Mouse (Mus musculus) CH12.LX (cell line): Measurements from ENCODE around the gene Zswim1. TPM values are rescaled to one million over a fixed set of nuclear protein-coding genes. Genes with fewer than 3 reads are reported as not detected.
"Not testable (repeated sequence)": the region's sequence is repeated elsewhere in the genome, so short reads cannot be mapped to it uniquely, and the experiment has no call there.

Experiments
- DNase-seq: peaks from one replicate; pipeline ENCODE4 v3.0.0-alpha.2; 2013; ENCODE audit errors: extremely low read depth
- H3K27ac ChIP-seq: 2 replicates; pipeline ENCODE4 v1.5.1; 2012; ENCODE audit warnings: low read depth, mild to moderate bottlenecking, control low read depth, moderate library complexity; ENCODE audit not compliant: insufficient read depth
- H3K27me3 ChIP-seq: replicated peaks from 2 replicates; pipeline ENCODE3; 2012; ENCODE audit warnings: inconsistent platforms
- H3K36me3 ChIP-seq, 2 experiments: replicated peaks in 1 of 2; 2 replicates each; pipeline versions ENCODE3 to v1.6.1; 2012; ENCODE audit warnings: inconsistent platforms in 1 of 2, low read length in 1 of 2, mild to moderate bottlenecking in 1 of 2, mixed read lengths in 1 of 2, moderate library complexity in 1 of 2; ENCODE audit not compliant: control insufficient read depth in 1 of 2, insufficient read depth in 1 of 2
- H3K4me1 ChIP-seq, 2 experiments: 2 replicates each; pipeline ENCODE4 v1.6.1; 2012; ENCODE audit warnings: inconsistent platforms in 1 of 2, moderate library complexity in 1 of 2; ENCODE audit not compliant: insufficient read depth in 2 of 2, control insufficient read depth in 1 of 2
- H3K4me2 ChIP-seq: 2 replicates; pipeline ENCODE4 v1.6.1; 2012; ENCODE audit warnings: low read depth, mild to moderate bottlenecking, control low read depth; ENCODE audit not compliant: poor library complexity, insufficient read depth, severe bottlenecking
- H3K4me3 ChIP-seq, 3 experiments: fragments of 150-350 bp in 1 of 3; sonication (generic) in 1 of 3; replicated peaks in 1 of 3; 2 replicates each; pipeline versions ENCODE3 to v1.5.1; 2011 to 2012; ENCODE audit warnings: low read depth in 2 of 3, low read length in 2 of 3, mild to moderate bottlenecking in 2 of 3, moderate library complexity in 2 of 3, control low read depth in 1 of 3, improper control_type of control experiment in 1 of 3, inconsistent platforms in 1 of 3, mixed read lengths in 1 of 3; ENCODE audit not compliant: poor library complexity in 1 of 3
- H3K79me2 ChIP-seq: replicated peaks from 2 replicates; pipeline ENCODE4 v1.6.1; 2012; ENCODE audit warnings: mild to moderate bottlenecking, moderate library complexity; ENCODE audit not compliant: control insufficient read depth, poor library complexity, insufficient read depth, severe bottlenecking; ENCODE audit errors: extremely low read depth
- H3K9ac ChIP-seq: 2 replicates; pipeline ENCODE4 v1.6.1; 2012; ENCODE audit warnings: low read depth, mild to moderate bottlenecking, control low read depth, moderate library complexity; ENCODE audit not compliant: insufficient read depth
- H3K9me3 ChIP-seq: replicated peaks from 2 replicates; pipeline ENCODE3; 2012; ENCODE audit warnings: low read length, inconsistent platforms, mixed read lengths
- ELF1 ChIP-seq: IDR thresholded peaks from 2 replicates; pipeline ENCODE4 v1.6.1; 2014; ENCODE audit warnings: low read depth, mild to moderate bottlenecking, inconsistent platforms, low read length, improper control_type of control experiment
- ETS1 ChIP-seq: conservative IDR thresholded peaks from 2 replicates; pipeline ENCODE4 v1.6.1; 2012; ENCODE audit warnings: low read depth, mild to moderate bottlenecking, inconsistent platforms, low read length, improper control_type of control experiment, moderate library complexity
- JUND ChIP-seq: conservative IDR thresholded peaks from 2 replicates; pipeline ENCODE4 v1.6.1; 2011; ENCODE audit warnings: low read depth, low read length, improper control_type of control experiment
- MAFK ChIP-seq: IDR thresholded peaks from 2 replicates; pipeline ENCODE4 v1.6.1; 2011; ENCODE audit warnings: low read length, improper control_type of control experiment; ENCODE audit not compliant: insufficient replicate concordance
- MAX ChIP-seq: IDR thresholded peaks from 2 replicates; pipeline ENCODE4 v1.6.1; 2011; ENCODE audit warnings: low read length, improper control_type of control experiment
- NELFE ChIP-seq: IDR thresholded peaks from 2 replicates; pipeline ENCODE4 v1.6.1; 2011; ENCODE audit warnings: low read depth, low read length, improper control_type of control experiment
- RAD21 ChIP-seq: IDR thresholded peaks from 2 replicates; pipeline ENCODE4 v1.6.1; 2011; ENCODE audit warnings: low read depth, mild to moderate bottlenecking, low read length, improper control_type of control experiment, moderate library complexity
- TBP ChIP-seq: conservative IDR thresholded peaks from 2 replicates; pipeline ENCODE4 v1.6.1; 2011; ENCODE audit warnings: low read depth, low read length, improper control_type of control experiment
- TCF12 ChIP-seq: IDR thresholded peaks from 2 replicates; pipeline ENCODE4 v1.6.1; 2014; ENCODE audit warnings: low read depth, mild to moderate bottlenecking, inconsistent platforms, low read length, improper control_type of control experiment
- USF1 ChIP-seq: IDR thresholded peaks from 2 replicates; pipeline ENCODE4 v1.6.1; 2014; ENCODE audit warnings: low read depth, mild to moderate bottlenecking, inconsistent platforms, low read length, improper control_type of control experiment
- ZMIZ1 ChIP-seq: IDR thresholded peaks from 2 replicates; pipeline ENCODE4 v1.6.1; 2012; ENCODE audit warnings: low read depth, mild to moderate bottlenecking, inconsistent platforms, low read length, improper control_type of control experiment
- dilution Hi-C: fragments of 300-500 bp; cut with MboI; formaldehyde crosslinking; loops from 2 replicates; pipeline ENCODE4 v1.14.3; 2020; ENCODE audit warnings: low sequenced_read_pairs; ENCODE audit not compliant: extremely low pct_unique_long_range_greater_than_20kb, extremely low pct_ligation_motif_present
- in situ Hi-C: fragments of 300-500 bp; cut with MboI; formaldehyde crosslinking; loops from 3 replicates; pipeline ENCODE4 v1.14.3; 2019; ENCODE audit warnings: low sequenced_read_pairs, low pct_ligation_motif_present, low pct_unique_long_range_greater_than_20kb, mixed read lengths
- polyA plus RNA-seq: library from polyadenylated mRNA; unstranded; fragments of >175 nt; gene quantifications from 2 replicates; pipeline ENCODE4 v1.2.1, GENCODE M21; 2012; ENCODE audit warnings: low read depth; ENCODE audit not compliant: insufficient read length
- total RNA-seq, 2 experiments: library from RNA; depleted of rRNA; stranded (reverse); fragments of 300-350 nt in 1 of 2; fragments of >200 nt in 1 of 2; gene quantifications; 2 replicates each; pipeline ENCODE4 v1.2.3; 2012 to 2014

Zswim1 gene
- total and polyA plus RNA-seq, 3 experiments = 5.3 to 13.8 (median 9.5) TPM

GRCm38 (mm10) chr2:164873621-164874020 lies 51.1 kb downstream of the Zswim1 start:
- no peak overlapping the region for H3K4me3 ChIP-seq
- no peak overlapping the region for H3K27ac ChIP-seq
- no peak overlapping the region for H3K9ac ChIP-seq
- H3K27me3 ChIP-seq = no peaks in the 10 kb centered on the region
- no peak for DNase-seq
- dilution Hi-C loops = no loop called here
- in situ Hi-C loops = no loop called here
- H3K79me2 ChIP-seq = no peaks in the 10 kb centered on the region
- no peak overlapping the region for H3K4me2 ChIP-seq
- peaks cover 0 to 4% of the 10 kb centered on the region in 2 experiments for H3K36me3 ChIP-seq
- peaks cover 16% of the 10 kb centered on the region for H3K9me3 ChIP-seq
- H3K4me1 ChIP-seq = peaks cover 0 to 9% of the 10 kb centered on the region in 2 experiments; a peak in 2 of 4 replicates
- no peak for TF ChIP-seq ZMIZ1
- TF ChIP-seq NELFE = no peak
- TF ChIP-seq RAD21 = no peak
- no peak for TF ChIP-seq JUND
- TF ChIP-seq, all 38 proteins: peak for 0

GRCm38 (mm10) chr2:164874239-164874769 lies 51.8 kb downstream of the Zswim1 start:
- Histone ChIP-seq H3K4me2 (no peak overlapping the region), H3K27me3 (no peaks in the 10 kb centered on the region), H3K36me3 (peaks cover 0 to 4% of the 10 kb centered on the region in 2 experiments), H3K79me2 (no peaks in the 10 kb centered on the region), H3K4me3 (no peak overlapping the region), H3K9ac (no peak overlapping the region), H3K4me1 (peaks cover 0 to 5% of the 10 kb centered on the region in 2 experiments; a peak in 2 of 4 replicates), H3K9me3 (peaks cover 11% of the 10 kb centered on the region), H3K27ac (no peak overlapping the region)
- TF ChIP-seq MAX (no peak), TCF12 (no peak), ELF1 (no peak), ETS1 (no peak), TBP (no peak), MAFK (no peak), USF1 (no peak)
- in situ Hi-C loops = no loop called here
- no peak for DNase-seq
- dilution Hi-C loops = no loop called here

GRCm38 (mm10) chr2:164875648-164876047 lies 53.2 kb downstream of the Zswim1 start:
- H3K9me3 ChIP-seq, H3K36me3 ChIP-seq, H3K27ac ChIP-seq, H3K9ac ChIP-seq, H3K4me3 ChIP-seq, H3K27me3 ChIP-seq, H3K4me2 ChIP-seq, H3K4me1 ChIP-seq, H3K79me2 ChIP-seq, dilution Hi-C loops, DNase-seq: not testable (repeated sequence)
- in situ Hi-C loops = loop anchor here (5.0 kb wide), 1 partner anchor 43 kb away; the partner anchor contains the start of genes Ctsa and Neurl2

Other genes with a start within 250 kb of the Zswim1 start
Only the 20 nearest of the 29 such genes appear.
- not detected in 2 replicates for gene Wfdc9, start 166.1 kb upstream of the Zswim1 start, total RNA-seq (2012; rRNA removed)
- not detected in 2 replicates for gene Wfdc9, start 166.1 kb upstream of the Zswim1 start, total RNA-seq (2014; rRNA removed)
- gene Wfdc9, start 166.1 kb upstream of the Zswim1 start, polyA plus RNA-seq = not detected in 2 replicates
- gene Wfdc11, start 148.6 kb upstream of the Zswim1 start, total RNA-seq (2012; rRNA removed) = not detected in 2 replicates
- gene Wfdc11, start 148.6 kb upstream of the Zswim1 start, total RNA-seq (2014; rRNA removed) = not detected in 2 replicates
- not detected in 2 replicates for gene Wfdc11, start 148.6 kb upstream of the Zswim1 start, polyA plus RNA-seq
- gene Wfdc13, start 137.6 kb upstream of the Zswim1 start, total RNA-seq (2012; rRNA removed) = not detected in 2 replicates
- gene Wfdc13, start 137.6 kb upstream of the Zswim1 start, total RNA-seq (2014; rRNA removed) = not detected in 2 replicates
- not detected in 2 replicates for gene Wfdc13, start 137.6 kb upstream of the Zswim1 start, polyA plus RNA-seq
- gene Spint4, start 124.2 kb upstream of the Zswim1 start, total RNA-seq (2012; rRNA removed) = not detected in 2 replicates
- not detected in 2 replicates for gene Spint4, start 124.2 kb upstream of the Zswim1 start, total RNA-seq (2014; rRNA removed)
- not detected in 2 replicates for gene Spint4, start 124.2 kb upstream of the Zswim1 start, polyA plus RNA-seq
- 1.4 and 2.4 TPM in 2 replicates for gene Spint5, start 107.4 kb upstream of the Zswim1 start, total RNA-seq (2012; rRNA removed)
- gene Spint5, start 107.4 kb upstream of the Zswim1 start, total RNA-seq (2014; rRNA removed) = not detected in 2 replicates
- not detected in 2 replicates for gene Spint5, start 107.4 kb upstream of the Zswim1 start, polyA plus RNA-seq
- gene Wfdc3, start 76.8 kb upstream of the Zswim1 start, total RNA-seq (2012; rRNA removed) = 0.08 and 0.21 TPM in 2 replicates
- gene Wfdc3, start 76.8 kb upstream of the Zswim1 start, total RNA-seq (2014; rRNA removed) = 0.14 TPM in 1 of 2 replicates, not detected in the other
- gene Wfdc3, start 76.8 kb upstream of the Zswim1 start, polyA plus RNA-seq = not detected in 2 replicates
- gene Dnttip1, start 76.7 kb upstream of the Zswim1 start, total RNA-seq (2012; rRNA removed) = 14.0 and 15.2 TPM in 2 replicates
- 17.1 and 17.6 TPM in 2 replicates for gene Dnttip1, start 76.7 kb upstream of the Zswim1 start, total RNA-seq (2014; rRNA removed)
- gene Dnttip1, start 76.7 kb upstream of the Zswim1 start, polyA plus RNA-seq = 29.7 and 35.0 TPM in 2 replicates
- gene Ube2c, start 52.8 kb upstream of the Zswim1 start, total RNA-seq (2012; rRNA removed) = 103 and 121 TPM in 2 replicates
- gene Ube2c, start 52.8 kb upstream of the Zswim1 start, total RNA-seq (2014; rRNA removed) = 104 and 126 TPM in 2 replicates
- 156 and 226 TPM in 2 replicates for gene Ube2c, start 52.8 kb upstream of the Zswim1 start, polyA plus RNA-seq
- not detected in 2 replicates for gene Tnnc2, start 42.7 kb upstream of the Zswim1 start, total RNA-seq (2012; rRNA removed)
- not detected in 2 replicates for gene Tnnc2, start 42.7 kb upstream of the Zswim1 start, total RNA-seq (2014; rRNA removed)
- gene Tnnc2, start 42.7 kb upstream of the Zswim1 start, polyA plus RNA-seq = not detected in 2 replicates
- gene Snx21, start 36.9 kb upstream of the Zswim1 start, total RNA-seq (2012; rRNA removed) = 2.3 and 3.3 TPM in 2 replicates
- 0.71 and 1.1 TPM in 2 replicates for gene Snx21, start 36.9 kb upstream of the Zswim1 start, total RNA-seq (2014; rRNA removed)
- 1.1 and 1.5 TPM in 2 replicates for gene Snx21, start 36.9 kb upstream of the Zswim1 start, polyA plus RNA-seq
- gene Acot8, start 17.8 kb upstream of the Zswim1 start, total RNA-seq (2012; rRNA removed) = 22.0 and 26.8 TPM in 2 replicates
- gene Acot8, start 17.8 kb upstream of the Zswim1 start, total RNA-seq (2014; rRNA removed) = 15.8 and 16.8 TPM in 2 replicates
- 10.5 and 11.9 TPM in 2 replicates for gene Acot8, start 17.8 kb upstream of the Zswim1 start, polyA plus RNA-seq
- 3.5 and 3.7 TPM in 2 replicates for gene Zswim3, start 17.6 kb upstream of the Zswim1 start, total RNA-seq (2012; rRNA removed)
- gene Zswim3, start 17.6 kb upstream of the Zswim1 start, total RNA-seq (2014; rRNA removed) = 1.6 and 2.3 TPM in 2 replicates
- gene Zswim3, start 17.6 kb upstream of the Zswim1 start, polyA plus RNA-seq = 2.1 and 2.5 TPM in 2 replicates
- 0.34 TPM in 1 of 2 replicates, not detected in the other for gene Spata25, start 5.9 kb downstream of the Zswim1 start, total RNA-seq (2012; rRNA removed)
- gene Spata25, start 5.9 kb downstream of the Zswim1 start, total RNA-seq (2014; rRNA removed) = not detected in 2 replicates
- gene Spata25, start 5.9 kb downstream of the Zswim1 start, polyA plus RNA-seq = not detected in 2 replicates
- 45.5 and 46.1 TPM in 2 replicates for gene Ctsa, start 10.2 kb downstream of the Zswim1 start, total RNA-seq (2012; rRNA removed)
- 17.5 and 19.9 TPM in 2 replicates for gene Ctsa, start 10.2 kb downstream of the Zswim1 start, total RNA-seq (2014; rRNA removed)
- 22.7 and 27.0 TPM in 2 replicates for gene Ctsa, start 10.2 kb downstream of the Zswim1 start, polyA plus RNA-seq
- gene Neurl2, start 10.8 kb downstream of the Zswim1 start, total RNA-seq (2012; rRNA removed) = 2.9 and 4.1 TPM in 2 replicates
- gene Neurl2, start 10.8 kb downstream of the Zswim1 start, total RNA-seq (2014; rRNA removed) = 1.6 and 2.1 TPM in 2 replicates
- gene Neurl2, start 10.8 kb downstream of the Zswim1 start, polyA plus RNA-seq = 1.7 and 1.8 TPM in 2 replicates
- gene Pltp, start 35.0 kb downstream of the Zswim1 start, total RNA-seq (2012; rRNA removed) = 4.4 and 5.5 TPM in 2 replicates
- 0.85 and 1.1 TPM in 2 replicates for gene Pltp, start 35.0 kb downstream of the Zswim1 start, total RNA-seq (2014; rRNA removed)
- gene Pltp, start 35.0 kb downstream of the Zswim1 start, polyA plus RNA-seq = 0.94 and 0.98 TPM in 2 replicates
- 30.0 and 33.6 TPM in 2 replicates for gene Pcif1, start 56.6 kb downstream of the Zswim1 start, total RNA-seq (2012; rRNA removed)
- 18.2 and 20.0 TPM in 2 replicates for gene Pcif1, start 56.6 kb downstream of the Zswim1 start, total RNA-seq (2014; rRNA removed)
- 49.1 and 59.1 TPM in 2 replicates for gene Pcif1, start 56.6 kb downstream of the Zswim1 start, polyA plus RNA-seq
- 12.0 and 14.4 TPM in 2 replicates for gene Zfp335, start 89.1 kb downstream of the Zswim1 start, total RNA-seq (2012; rRNA removed)
- 5.0 and 5.2 TPM in 2 replicates for gene Zfp335, start 89.1 kb downstream of the Zswim1 start, total RNA-seq (2014; rRNA removed)
- gene Zfp335, start 89.1 kb downstream of the Zswim1 start, polyA plus RNA-seq = 13.1 and 16.5 TPM in 2 replicates
- gene Mmp9, start 118.1 kb downstream of the Zswim1 start, total RNA-seq (2012; rRNA removed) = not detected in 2 replicates
- not detected in 2 replicates for gene Mmp9, start 118.1 kb downstream of the Zswim1 start, total RNA-seq (2014; rRNA removed)
- gene Mmp9, start 118.1 kb downstream of the Zswim1 start, polyA plus RNA-seq = not detected in 2 replicates
- gene Slc12a5, start 138.1 kb downstream of the Zswim1 start, total RNA-seq (2012; rRNA removed) = 0.30 and 0.34 TPM in 2 replicates
- gene Slc12a5, start 138.1 kb downstream of the Zswim1 start, total RNA-seq (2014; rRNA removed) = 0.05 and 0.18 TPM in 2 replicates
- 0.71 and 0.83 TPM in 2 replicates for gene Slc12a5, start 138.1 kb downstream of the Zswim1 start, polyA plus RNA-seq